Mouse (Mus musculus): ENCODE results near the gene Gm28171. TPM values are rescaled to one million over a fixed set of nuclear protein-coding genes. Genes with fewer than 3 reads are reported as not detected.
"Not testable (repeated sequence)": the region's sequence is repeated elsewhere in the genome, so short reads cannot be mapped to it uniquely, and the experiment has no call there.

Gm28171 gene
- total RNA-seq (2021), result not detected
- long read RNA-seq, experiment 1, result 0 reads
- long read RNA-seq, experiment 2, result 0 reads

GRCm38 (mm10) chrY:5793095-5793494, at the start of gene Gm28171:
Gm28171 (plus strand) TSS chrY:5793395.
- not testable (repeated sequence) for DNase-seq

Other genes starting within 250 kb of the Gm28171 start
- not detected for gene Gm21854, start 136.4 kb upstream of the Gm28171 start, total RNA-seq (2021)
- gene Gm20914, start 67.4 kb upstream of the Gm28171 start, total RNA-seq (2021), result not detected
- not detected for gene Gm21778, start 149.1 kb downstream of the Gm28171 start, total RNA-seq (2021)